Mouse (Mus musculus): Measurements from ENCODE around the gene Fam57b.

Fam57b gene

DNA sequence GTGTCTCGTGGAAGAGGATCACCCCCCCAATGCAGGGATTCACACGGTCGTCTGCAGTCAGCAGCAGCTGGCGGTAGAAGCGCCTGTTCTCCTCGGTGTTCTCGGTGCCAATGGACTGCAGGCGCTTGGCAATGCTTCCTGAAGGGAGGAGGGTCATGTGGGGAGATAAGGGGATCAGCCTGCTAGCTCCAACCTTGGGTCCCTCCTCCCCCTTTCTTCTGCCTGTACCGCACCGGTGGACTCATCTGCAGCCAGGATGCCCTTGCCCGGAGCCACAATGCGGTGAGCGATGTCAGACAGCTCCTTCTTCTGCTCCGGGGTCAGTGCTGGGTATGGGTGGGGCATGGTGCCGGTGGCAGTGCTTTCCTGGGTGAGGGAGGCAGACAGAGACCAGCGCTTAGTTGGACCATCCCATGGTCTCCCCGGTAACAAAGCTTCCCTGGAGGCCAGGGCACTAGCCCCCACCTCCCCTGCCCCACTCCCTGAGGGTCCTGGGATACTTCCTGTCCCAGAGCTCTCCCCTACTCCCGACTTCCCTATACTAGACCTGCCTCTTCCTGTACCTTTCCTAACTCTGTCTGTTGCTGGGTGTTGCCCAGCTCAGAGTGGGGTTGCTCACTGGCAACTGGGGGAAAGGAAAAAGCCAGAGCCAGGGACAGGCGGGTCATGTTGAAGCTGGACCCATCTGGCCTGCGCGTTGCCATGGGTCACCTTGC lies at the start of gene Fam57b:
TSS of gene Fam57b (plus strand) at position 258 of the 716 bp plus-strand sequence.
- no peak for DNase-seq (ENCODE audit: extremely low spot score, low spot score)

GRCm38 (mm10) chr7:126748824-126749223 lies 48.6 kb upstream of the Fam57b start:
- no peak for DNase-seq (ENCODE audit: extremely low spot score, low spot score)

- DNase-seq (ENCODE audit: extremely low spot score, low spot score): no peak
Measured at GRCm38 (mm10) chr7:126749582-126750343, 47.7 kb upstream of the Fam57b start.

- peak; percentile 81 for DNase-seq (ENCODE audit: extremely low spot score, low spot score)
Measured at GRCm38 (mm10) chr7:126754866-126755265, 42.6 kb upstream of the Fam57b start.

GRCm38 (mm10) chr7:126758539-126758938 lies 38.9 kb upstream of the Fam57b start:
- DNase-seq (ENCODE audit: extremely low spot score, low spot score): no peak

DNA sequence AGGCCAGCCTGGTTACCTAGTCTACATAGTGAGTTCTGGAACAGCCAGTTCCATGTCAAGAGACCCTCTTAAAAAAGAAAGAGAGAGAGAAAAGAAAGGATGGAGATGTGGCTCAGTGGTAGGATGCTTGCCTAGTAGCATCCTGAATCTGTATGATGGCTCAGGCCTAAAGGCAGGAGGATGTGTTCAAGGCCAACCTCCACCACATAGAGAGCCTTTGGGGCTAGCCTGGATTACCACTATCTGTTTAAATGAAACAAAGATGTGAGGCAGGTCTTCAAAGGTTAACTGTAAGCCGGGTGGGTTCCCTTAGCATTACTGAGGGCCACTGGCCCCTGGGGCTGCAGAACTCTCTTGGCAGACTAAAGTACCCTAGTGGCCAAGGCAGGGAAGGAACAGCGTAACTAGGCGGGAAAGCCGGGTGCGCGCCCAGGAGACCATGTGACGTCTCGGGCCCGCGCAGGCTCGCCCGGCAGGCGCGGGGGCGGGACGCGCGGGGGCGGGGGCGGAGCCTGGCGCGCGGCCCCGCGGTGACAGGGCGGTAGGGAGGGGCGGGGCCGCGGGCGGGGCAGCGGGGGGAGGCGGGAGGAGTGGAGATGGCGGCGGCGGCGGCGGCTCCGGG lies 38.3 kb upstream of the Fam57b start, which contains the start of gene Mapk3:
TSS of gene Mapk3 (plus strand) at position 552 of the 622 bp plus-strand sequence.
- DNase-seq (ENCODE audit: extremely low spot score, low spot score): peak; percentile 92

DNA sequence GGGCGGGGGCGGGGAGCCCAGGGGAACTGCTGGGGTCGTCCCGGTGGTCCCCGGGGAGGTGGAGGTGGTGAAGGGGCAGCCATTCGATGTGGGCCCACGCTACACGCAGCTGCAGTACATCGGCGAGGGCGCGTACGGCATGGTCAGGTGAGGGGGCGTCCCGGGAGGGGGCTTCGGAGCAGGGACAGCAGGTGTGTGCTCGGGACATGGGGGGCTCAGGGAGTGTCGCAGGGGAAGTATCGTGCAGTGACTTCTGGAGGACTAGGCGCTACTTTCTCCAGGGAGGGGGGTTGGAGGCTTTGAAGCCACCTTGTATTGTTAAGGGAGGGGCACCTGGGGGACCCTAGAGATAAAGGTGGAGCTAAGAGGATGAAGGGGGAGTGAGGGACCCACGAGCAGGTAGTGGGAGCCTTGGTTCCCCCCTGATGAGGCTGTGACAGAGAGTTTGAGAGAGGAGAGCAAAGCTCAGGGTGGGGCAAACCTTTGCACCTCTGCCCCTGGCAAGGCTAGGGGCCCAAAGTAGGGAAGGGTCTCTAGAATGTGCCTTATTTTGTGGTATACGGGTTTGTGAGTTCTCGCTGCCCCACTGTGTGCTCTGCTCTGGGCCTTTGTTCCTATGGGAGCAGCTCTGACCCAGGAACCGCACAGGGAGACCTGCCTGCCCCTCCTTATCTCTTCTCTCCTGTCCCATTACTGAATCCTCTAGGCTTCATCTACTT lies 37.6 kb upstream of the Fam57b start:
- DNase-seq (ENCODE audit: extremely low spot score, low spot score): no peak

DNA sequence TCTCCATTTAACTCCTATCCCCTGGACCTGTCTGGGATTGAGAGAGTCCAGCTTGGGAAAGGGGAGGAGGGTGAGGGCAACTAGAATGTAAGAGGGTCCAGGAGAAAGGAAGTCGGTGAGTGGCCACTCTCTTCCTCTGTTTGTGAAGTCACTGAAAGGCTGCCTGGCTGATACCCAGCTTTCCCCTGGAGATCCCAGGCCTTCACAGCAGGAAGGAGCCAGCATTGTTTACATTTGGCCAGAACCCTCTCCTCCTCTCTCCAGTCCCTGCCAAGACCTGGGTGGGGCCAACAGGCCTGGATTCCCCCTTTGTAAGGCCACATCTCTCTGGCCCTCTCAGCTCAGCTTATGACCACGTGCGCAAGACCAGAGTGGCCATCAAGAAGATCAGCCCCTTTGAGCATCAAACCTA lies 37.1 kb upstream of the Fam57b start:
- DNase-seq (ENCODE audit: extremely low spot score, low spot score): no peak

GRCm38 (mm10) chr7:126760956-126761355 lies 36.5 kb upstream of the Fam57b start:
- DNase-seq (ENCODE audit: extremely low spot score, low spot score): no peak

- DNase-seq (ENCODE audit: extremely low spot score, low spot score): no peak
Measured at GRCm38 (mm10) chr7:126761529-126762067, 35.9 kb upstream of the Fam57b start.

- no peak for DNase-seq (ENCODE audit: extremely low spot score, low spot score)
Measured at GRCm38 (mm10) chr7:126762471-126763008, 34.9 kb upstream of the Fam57b start.

DNA sequence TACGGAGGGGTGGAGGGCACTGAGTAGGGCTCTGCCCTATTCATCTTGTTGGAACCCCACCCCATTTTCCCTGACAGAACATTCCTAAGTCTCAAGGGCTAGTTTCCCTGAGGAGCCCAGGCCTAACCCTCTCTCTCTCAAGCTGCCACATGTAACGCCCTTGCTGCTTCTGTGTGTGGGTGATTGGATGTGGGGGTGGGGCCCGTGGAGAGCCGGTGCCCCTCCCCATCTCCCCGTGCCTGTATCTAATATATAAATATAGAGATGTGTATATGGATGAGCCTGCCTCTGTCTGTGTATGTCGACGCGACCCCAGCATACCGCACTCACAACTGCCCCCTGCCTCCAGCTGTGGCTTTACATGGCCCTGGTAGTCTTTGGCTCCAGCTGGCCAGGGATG lies 31.9 kb upstream of the Fam57b start:
- no peak for DNase-seq (ENCODE audit: extremely low spot score, low spot score)

DNA sequence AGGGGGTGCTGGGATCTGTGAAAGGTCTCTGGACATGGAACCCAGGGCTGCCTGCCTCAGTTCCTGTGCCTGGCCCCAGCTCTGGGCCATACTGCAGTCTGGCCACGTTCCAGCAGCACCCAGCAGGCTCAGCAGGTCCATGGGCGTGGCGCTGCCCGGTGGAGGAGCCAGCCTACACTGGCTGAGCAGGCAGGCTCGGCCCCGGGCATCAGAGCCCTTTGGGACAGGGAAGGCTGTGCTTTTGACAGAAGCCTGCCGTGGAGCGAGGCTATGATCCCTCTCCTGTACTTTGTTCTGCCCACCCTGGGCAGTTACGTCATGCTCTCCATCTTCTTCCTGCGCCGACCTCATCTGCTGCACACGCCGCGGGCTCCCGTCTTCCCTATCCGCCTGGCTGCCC lies 31.3 kb upstream of the Fam57b start, which contains the start of gene Gdpd3:
TSS of gene Gdpd3 (plus strand) at position 134 of the 400 bp plus-strand sequence.
- DNase-seq (ENCODE audit: extremely low spot score, low spot score): no peak

- no peak for DNase-seq (ENCODE audit: extremely low spot score, low spot score)
Measured at GRCm38 (mm10) chr7:126767001-126767400, 30.5 kb upstream of the Fam57b start.

DNA sequence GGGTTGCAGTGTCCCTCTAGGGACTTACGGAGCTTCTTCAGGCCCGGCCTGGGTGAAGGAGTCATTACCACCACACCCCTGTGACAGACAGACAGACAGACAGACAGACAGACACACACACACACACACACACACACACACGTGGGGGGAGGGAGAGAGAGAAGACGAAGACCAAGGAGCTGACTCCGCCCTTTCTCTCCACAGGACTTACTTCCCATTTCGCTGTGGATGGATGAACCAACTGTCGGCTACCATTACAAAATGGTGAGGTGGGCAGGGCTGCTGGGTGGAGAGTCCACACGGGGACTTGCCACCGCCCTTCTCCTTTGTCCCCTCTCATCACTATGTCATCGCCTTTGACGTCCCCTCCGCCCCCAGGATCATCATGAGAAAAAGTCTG lies 26.7 kb upstream of the Fam57b start:
- DNase-seq (ENCODE audit: extremely low spot score, low spot score): no peak

GRCm38 (mm10) chr7:126773351-126773750 lies 24.1 kb upstream of the Fam57b start:
- DNase-seq (ENCODE audit: extremely low spot score, low spot score): no peak

DNA sequence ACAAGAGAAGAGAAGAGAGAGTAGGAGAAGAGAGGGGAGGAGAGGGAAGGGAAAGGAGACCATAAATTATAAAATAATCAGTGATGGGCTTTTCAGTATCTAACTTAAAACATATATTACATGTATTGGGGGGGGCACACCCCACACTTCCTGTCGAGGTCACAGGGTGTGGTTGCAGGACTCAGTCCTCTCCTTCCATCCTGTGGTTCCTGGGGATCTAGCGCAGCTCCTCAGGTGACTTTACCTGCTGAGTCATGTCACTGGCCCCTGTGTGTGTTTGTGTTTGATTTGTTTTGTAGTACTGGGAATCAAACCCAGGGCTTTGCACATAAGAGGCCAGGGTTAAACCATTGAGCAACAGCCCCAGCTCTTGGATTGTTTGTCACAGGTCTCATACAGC lies 23.0 kb upstream of the Fam57b start:
- DNase-seq (ENCODE audit: extremely low spot score, low spot score): no peak

GRCm38 (mm10) chr7:126775185-126775977 lies 22.1 kb upstream of the Fam57b start:
- DNase-seq (ENCODE audit: extremely low spot score, low spot score): no peak

- DNase-seq (ENCODE audit: extremely low spot score, low spot score): no peak
Measured at GRCm38 (mm10) chr7:126775978-126776234, 21.6 kb upstream of the Fam57b start.

GRCm38 (mm10) chr7:126776598-126777057 lies 20.8 kb upstream of the Fam57b start, which contains the start of gene Ypel3:
Gene Ypel3, plus strand, starts transcription at chr7:126776955.
- DNase-seq (ENCODE audit: extremely low spot score, low spot score): peak; percentile 90

All from neural tube, embryonic 10.5 days (tissue).